Mouse (Mus musculus): ENCODE results near the gene Olfr312.
A peak's percentile ranks its signal among the peaks of the same experiment; 100 is the strongest.

Olfr312 gene

DNA sequence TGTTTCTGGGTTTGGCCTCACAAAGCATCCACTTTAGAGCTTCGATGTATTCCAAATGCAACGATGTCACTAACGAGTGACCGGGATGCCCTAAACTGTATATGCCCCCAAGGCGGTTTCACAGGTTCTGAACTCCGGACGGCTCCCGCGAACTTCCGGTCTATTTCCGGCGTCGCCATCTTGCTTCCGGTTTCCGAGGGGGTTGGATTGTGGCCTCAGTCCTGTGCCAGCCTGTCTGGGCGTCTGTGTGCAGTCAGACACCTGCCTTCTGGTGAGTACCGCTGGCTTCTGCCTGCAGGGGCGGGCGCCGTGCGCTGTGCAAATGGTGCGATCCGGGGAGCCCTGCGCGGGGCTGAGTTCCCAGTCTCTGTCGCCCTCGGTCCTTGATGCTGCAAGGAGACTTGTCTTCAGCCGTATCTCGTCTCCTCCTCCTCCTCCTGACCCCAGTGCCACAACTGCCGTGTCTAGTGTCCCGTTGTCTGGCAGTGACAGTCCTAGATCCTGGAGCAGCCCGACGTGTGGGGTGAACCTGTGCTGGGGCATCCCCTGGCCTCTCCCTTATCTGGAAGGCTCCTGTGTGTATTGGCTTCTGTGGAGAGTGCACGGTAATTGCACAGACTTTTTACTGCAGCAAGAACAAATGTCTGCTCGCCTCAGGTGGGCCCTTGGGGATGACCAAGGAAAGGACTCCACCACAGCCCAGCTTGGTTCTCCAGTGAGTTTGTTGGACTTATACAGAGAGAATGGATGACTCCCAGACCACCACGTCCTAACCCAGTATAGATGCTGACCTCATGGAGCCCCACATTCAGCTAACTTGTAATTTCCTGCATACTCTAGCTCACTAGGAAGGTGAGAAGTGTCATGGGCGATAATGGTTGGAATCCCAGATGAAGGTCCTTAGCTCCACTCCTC lies 38.3 kb downstream of the Olfr312 start, which contains the start of gene 2810021J22Rik:
TSS of gene 2810021J22Rik (plus strand) at position 178 of the 915 bp plus-strand sequence.
- DNase-seq: peak; percentile 96

DNA sequence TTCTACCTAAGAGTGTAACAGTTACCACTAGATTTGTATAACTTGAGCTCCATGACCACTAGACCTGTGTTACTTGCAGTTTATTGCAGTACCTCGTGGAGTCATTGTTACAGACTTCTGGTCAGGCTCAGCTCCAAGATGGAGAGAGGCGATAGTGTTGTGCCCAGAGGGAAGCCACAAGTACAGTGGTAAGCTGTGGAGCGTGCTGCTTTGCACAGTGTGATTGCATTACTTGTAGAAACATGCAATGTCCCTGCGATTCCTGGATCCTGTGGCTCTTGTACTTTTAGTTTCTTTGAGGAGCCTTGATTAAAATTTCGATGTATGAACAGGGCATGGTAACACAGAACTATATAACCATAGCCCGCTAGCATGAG lies 38.9 kb downstream of the Olfr312 start:
- DNase-seq: peak; percentile 82

DNA sequence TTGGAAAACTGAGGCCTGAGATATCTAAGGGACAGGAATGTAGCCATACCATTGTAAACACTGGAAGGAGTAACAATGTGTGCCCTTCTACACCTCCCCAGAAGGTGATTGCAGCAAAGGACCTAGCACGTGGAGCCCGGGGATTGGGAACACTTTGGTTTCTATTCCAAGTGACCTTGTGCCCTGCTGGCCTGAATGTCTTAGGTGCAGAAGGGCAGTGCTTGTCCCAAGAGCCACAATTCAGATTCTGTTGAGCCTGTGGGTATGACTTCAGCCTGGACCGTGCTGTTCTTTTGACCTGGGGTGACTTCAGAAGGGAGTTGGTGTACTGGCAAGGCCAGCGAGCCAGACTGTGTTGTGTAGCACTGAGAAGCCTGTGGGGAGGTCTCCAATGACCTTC lies 41.9 kb downstream of the Olfr312 start:
- DNase-seq: peak; percentile 85

DNA sequence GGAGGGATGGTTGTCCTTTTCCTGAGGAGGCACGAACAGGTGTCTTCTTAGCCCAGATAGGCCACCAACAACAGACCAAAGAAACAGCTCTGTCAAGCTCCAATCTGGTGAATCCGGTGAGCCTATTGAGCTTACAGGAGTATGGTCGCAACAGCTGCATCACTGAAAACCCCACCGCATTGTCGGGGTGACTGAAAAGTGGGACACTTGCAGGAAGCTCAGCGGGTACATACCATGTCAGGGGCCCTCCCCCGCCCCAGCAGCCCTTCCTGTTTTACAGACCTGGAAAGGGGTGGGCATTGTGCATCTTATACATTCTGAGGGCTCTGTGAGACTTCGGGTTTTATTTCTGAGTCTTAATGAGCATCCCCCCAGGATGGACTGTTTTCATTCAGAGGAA lies 54.7 kb downstream of the Olfr312 start:
- no peak for DNase-seq

Measured in heart, adult 11 months (tissue).